Comparison of ENCODE assay signal across 14 mouse cellular contexts in the genomic region with DNA sequence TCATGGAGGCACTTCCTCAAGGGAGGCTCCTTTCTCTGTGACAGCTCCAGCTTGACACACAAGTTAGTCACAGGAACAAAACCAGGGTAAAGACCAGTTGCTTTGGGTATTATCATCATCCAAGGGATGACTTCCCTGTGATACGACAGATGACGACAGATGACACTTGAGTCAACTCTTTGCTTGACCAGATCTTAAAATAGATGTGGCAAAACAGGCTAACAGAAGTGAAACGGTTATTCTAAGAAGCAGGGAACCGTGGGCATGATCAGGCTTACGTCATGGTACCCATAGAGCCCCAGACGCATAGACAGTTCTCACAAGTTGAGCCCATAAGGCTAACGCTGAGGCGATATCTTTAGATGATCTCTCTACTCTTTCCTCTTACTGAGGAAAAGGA.
"Had no signal": no experiment of that assay in that cellular context is flagged by ENCODE, and none has a peak within 500 bp of the region (broad histone marks: within the 10 kb centered on the region; RNA-seq: fewer than 3 reads in every experiment).

No protein-coding gene starts in this region.

- H3K9me3 ChIP-seq: liver, embryonic 13.5 days had no signal

- H3K27me3 ChIP-seq: liver, embryonic 13.5 days had no signal

- H3K9ac ChIP-seq: liver, embryonic 13.5 days had no signal

- H3K4me2 ChIP-seq: liver, embryonic 13.5 days; midbrain, embryonic 11.5 days had no signal

- H3K27ac ChIP-seq: kidney, postnatal 0 days; left cerebral cortex, adult 2 months; liver, embryonic 13.5 days; stomach, postnatal 0 days had no signal

- H3K4me3 ChIP-seq: left cerebral cortex, adult 2 months; liver, embryonic 13.5 days had no signal

- DNase-seq: kidney, postnatal 36 days; layer of hippocampus, postnatal 36 days; liver, embryonic 13.5 days; lung, adult 2 months; lung, postnatal 14 days; lung, postnatal 4 days; midbrain, embryonic 14.5 days; thymus, adult 2 months; thymus, postnatal 14 days; thymus, postnatal 4 days had no signal

- H3K36me3 ChIP-seq: liver, embryonic 13.5 days had no signal
